19 mouse cellular contexts compared by ENCODE assay signal in the genomic region with DNA sequence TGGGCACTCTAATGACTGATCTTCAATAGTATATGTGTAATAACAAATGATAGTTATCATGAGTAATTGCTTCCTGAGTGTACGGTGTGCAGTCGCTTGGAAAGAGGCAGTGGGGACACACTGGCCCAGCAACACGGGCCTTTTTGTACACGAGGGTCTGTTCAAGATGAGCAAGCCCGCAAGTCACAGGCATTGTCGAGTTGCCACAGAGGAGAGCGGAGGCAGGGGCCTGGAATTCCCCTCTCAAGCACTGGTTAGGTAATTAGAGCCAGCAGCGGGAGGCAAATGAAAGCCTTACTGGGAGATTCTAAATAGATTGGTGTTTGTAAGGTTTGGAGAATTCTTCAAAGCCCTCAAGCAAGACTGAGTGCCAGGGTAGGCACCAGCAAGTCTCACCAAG.
DNase-seq lines count a peak whose midpoint lies in the region; ATAC-seq and TF ChIP-seq lines count a peak whose summit lies in the region.
"Had no signal": no experiment of that assay in that cellular context is flagged by ENCODE, and none has a peak within 500 bp of the region (broad histone marks: within the 10 kb centered on the region; RNA-seq: fewer than 3 reads in every experiment).

No protein-coding gene starts in this region.

- H3K4me1 ChIP-seq in embryonic facial prominence, embryonic 11.5 days (ENCODE audit: control insufficient read depth, insufficient read depth, low read length) = no peaks in the 10 kb centered on the region
- peaks cover 10% of the 10 kb centered on the region for H3K4me1 ChIP-seq in forebrain, embryonic 16.5 days (replicated peaks; ENCODE audit: control insufficient read depth, insufficient read depth, low read length)
- H3K4me1 ChIP-seq: heart, embryonic 15.5 days; limb, embryonic 15.5 days had no signal

- CTCF ChIA-PET in Patski (lab: Charles Lee) = interaction anchor here (1.8 kb wide), 1 partner anchor 40 kb away, joined by 3 read pairs; no protein-coding TSS in a partner anchor

- H3K36me3 ChIP-seq in embryonic facial prominence, embryonic 11.5 days (replicated peaks; ENCODE audit: control insufficient read depth, insufficient read depth, low read depth, low read length) = no peaks in the 10 kb centered on the region
- H3K36me3 ChIP-seq in forebrain, embryonic 16.5 days (ENCODE audit: control insufficient read depth, insufficient read depth) = no peaks in the 10 kb centered on the region
- H3K36me3 ChIP-seq: heart, embryonic 15.5 days; hindbrain, embryonic 10.5 days; limb, embryonic 15.5 days; midbrain, embryonic 10.5 days had no signal

- H3K9me3 ChIP-seq in embryonic facial prominence, embryonic 11.5 days (replicated peaks; ENCODE audit: control insufficient read depth, low read length) = no peaks in the 10 kb centered on the region
- no peaks in the 10 kb centered on the region for H3K9me3 ChIP-seq in forebrain, embryonic 16.5 days (ENCODE audit: control insufficient read depth, low read length)
- H3K9me3 ChIP-seq: heart, embryonic 15.5 days; hindbrain, embryonic 10.5 days; limb, embryonic 15.5 days; midbrain, embryonic 10.5 days had no signal

- POLR2A ChIA-PET in Patski (lab: Charles Lee) = no interaction called here

- H3K9ac ChIP-seq in embryonic facial prominence, embryonic 11.5 days (replicated peaks; ENCODE audit: low read length) = no peak overlapping the region
- no peak overlapping the region for H3K9ac ChIP-seq in forebrain, embryonic 16.5 days (replicated peaks; ENCODE audit: low read depth, low read length)
- H3K9ac ChIP-seq: heart, embryonic 15.5 days; limb, embryonic 15.5 days had no signal

- TF ChIP-seq CTCF in layer of hippocampus, adult 2 months (conservative IDR thresholded peaks at IDR 0.05) = no peak
- no peak for TF ChIP-seq CTCF in Patski (IDR thresholded peaks at IDR 0.05)

- H3K4me2 ChIP-seq in embryonic facial prominence, embryonic 11.5 days (ENCODE audit: low read depth, low read length) = no peak overlapping the region
- no peak overlapping the region for H3K4me2 ChIP-seq in forebrain, embryonic 16.5 days (ENCODE audit: low read length)
- H3K4me2 ChIP-seq: heart, embryonic 15.5 days; limb, embryonic 15.5 days had no signal

- no peak overlapping the region for H3K4me3 ChIP-seq in layer of hippocampus, adult 2 months
- no peak overlapping the region for H3K4me3 ChIP-seq in embryonic facial prominence, embryonic 11.5 days (ENCODE audit: low read depth, low read length)
- H3K4me3 ChIP-seq in forebrain, embryonic 16.5 days (replicated peaks; ENCODE audit: low read length) = no peak overlapping the region
- H3K4me3 ChIP-seq: heart, embryonic 15.5 days; hindbrain, embryonic 10.5 days; limb, embryonic 15.5 days; midbrain, embryonic 10.5 days had no signal

- no peaks in the 10 kb centered on the region for H3K27me3 ChIP-seq in Patski
- H3K27me3 ChIP-seq in embryonic facial prominence, embryonic 11.5 days (ENCODE audit: control insufficient read depth, insufficient read depth, low read length) = no peaks in the 10 kb centered on the region
- H3K27me3 ChIP-seq in forebrain, embryonic 16.5 days (replicated peaks; ENCODE audit: control insufficient read depth, insufficient read depth, low read length) = no peaks in the 10 kb centered on the region
- H3K27me3 ChIP-seq: heart, embryonic 15.5 days; limb, embryonic 15.5 days had no signal

- peak; percentile 44 for ATAC-seq in Patski
- ATAC-seq in embryonic facial prominence, embryonic 11.5 days (replicated peaks; ENCODE audit: insufficient number of reproducible peaks, low FRiP score, low TSS enrichment, low read depth) = no peak
- ATAC-seq in forebrain, embryonic 16.5 days = peak; percentile 29; the same call in 1 of the 2 replicates
- ATAC-seq: CD4-positive, CD25-positive, alpha-beta regulatory T cell, adult 4 months had no signal

- H3K27ac ChIP-seq in layer of hippocampus, adult 2 months = peak overlapping the region; percentile 64
- no peak overlapping the region for H3K27ac ChIP-seq in embryonic facial prominence, embryonic 11.5 days (replicated peaks; ENCODE audit: low read depth, low read length)
- H3K27ac ChIP-seq in forebrain, embryonic 16.5 days (ENCODE audit: low read length) = no peak overlapping the region
- H3K27ac ChIP-seq: heart, embryonic 15.5 days; hindbrain, embryonic 10.5 days; limb, embryonic 15.5 days; midbrain, embryonic 10.5 days had no signal

- WGBS in embryonic facial prominence, embryonic 11.5 days = 24% methylated on average over 8 of the region's 8 CpGs
- WGBS in forebrain, embryonic 16.5 days = 9% methylated on average over 8 of the region's 8 CpGs

- no peak for DNase-seq in layer of hippocampus, adult 2 months (ENCODE audit: low spot score in 2 of 2)
- DNase-seq in layer of hippocampus, postnatal 25 days (ENCODE audit: extremely low spot score in 1 of 2, low spot score in 1 of 2) = no peak
- DNase-seq in Patski (ENCODE audit: low read depth, low spot score) = peak; percentile 37
- DNase-seq in embryonic facial prominence, embryonic 11.5 days (ENCODE audit: low spot score) = peak; percentile 36
- no peak for DNase-seq in thymus, postnatal 4 days
- DNase-seq in heart, adult 9 months (ENCODE audit: low spot score in 2 of 2) = no peak
- DNase-seq: adrenal gland, postnatal 25 days; cerebellum, postnatal 25 days; kidney, adult 11 months; kidney, postnatal 36 days; lung, adult 18-20 months; lung, postnatal 36 days; thymus, adult 2 months had no signal

- in situ Hi-C loops in Patski (cut with MboI; ENCODE audit: low pct_unique_long_range_greater_than_20kb) = no loop called here

Comparison
In these comparisons a context has a peak if more than half of its experiments do, and no peak if none do; other contexts are left out.
1. DNase-seq: peak in Patski (single experiment) and embryonic facial prominence, embryonic 11.5 days (single experiment); none in layer of hippocampus, adult 2 months (0 of 2), layer of hippocampus, postnatal 25 days (0 of 2), thymus, postnatal 4 days (single experiment) and heart, adult 9 months (0 of 2).